Mouse (Mus musculus) cortical plate, adult 2 months (tissue): ENCODE results near the gene Krtap22-2.

Experiments
- CTCF ChIP-seq: fragments of 200-500 bp; IDR thresholded peaks from 2 replicates; pipeline ENCODE4 v1.5.1; 2011; ENCODE audit warnings: mild to moderate bottlenecking, control low read depth, low read length; ENCODE audit not compliant: insufficient read depth; ENCODE audit errors: extremely low read depth
- POLR2A ChIP-seq: fragments of 200-500 bp; IDR thresholded peaks from 2 replicates; pipeline ENCODE4 v1.6.1; 2011; ENCODE audit warnings: mild to moderate bottlenecking, low read length, control low read depth; ENCODE audit not compliant: insufficient read depth; ENCODE audit errors: extremely low read depth

- no peak for TF ChIP-seq POLR2A
- no peak for TF ChIP-seq CTCF
These were observed 3.4 kb upstream of the Krtap22-2 start for GRCm38 (mm10) chr16:89013973-89014372.
